Mouse (Mus musculus): ENCODE data around the gene Prf1.

- TF ChIP-seq CTCF (IDR thresholded peaks at IDR 0.05) (no peak), EP300 (IDR thresholded peaks at IDR 0.05) (no peak)
These were observed 13.3 kb upstream of the Prf1 start for GRCm38 (mm10) chr10:61284309-61284708.

Measured in lung, postnatal 0 days (tissue).